Mouse (Mus musculus) T-cell, adult 2 months (primary cell): ENCODE measurements around the gene Narfl.
"Not testable (repeated sequence)": the region's sequence is repeated elsewhere in the genome, so short reads cannot be mapped to it uniquely, and the experiment has no call there.

Experiments used
- DNase-seq: peaks from one replicate; pipeline ENCODE4 v3.0.0; 2022; ENCODE audit warnings: low spot score

The Narfl gene

DNA sequence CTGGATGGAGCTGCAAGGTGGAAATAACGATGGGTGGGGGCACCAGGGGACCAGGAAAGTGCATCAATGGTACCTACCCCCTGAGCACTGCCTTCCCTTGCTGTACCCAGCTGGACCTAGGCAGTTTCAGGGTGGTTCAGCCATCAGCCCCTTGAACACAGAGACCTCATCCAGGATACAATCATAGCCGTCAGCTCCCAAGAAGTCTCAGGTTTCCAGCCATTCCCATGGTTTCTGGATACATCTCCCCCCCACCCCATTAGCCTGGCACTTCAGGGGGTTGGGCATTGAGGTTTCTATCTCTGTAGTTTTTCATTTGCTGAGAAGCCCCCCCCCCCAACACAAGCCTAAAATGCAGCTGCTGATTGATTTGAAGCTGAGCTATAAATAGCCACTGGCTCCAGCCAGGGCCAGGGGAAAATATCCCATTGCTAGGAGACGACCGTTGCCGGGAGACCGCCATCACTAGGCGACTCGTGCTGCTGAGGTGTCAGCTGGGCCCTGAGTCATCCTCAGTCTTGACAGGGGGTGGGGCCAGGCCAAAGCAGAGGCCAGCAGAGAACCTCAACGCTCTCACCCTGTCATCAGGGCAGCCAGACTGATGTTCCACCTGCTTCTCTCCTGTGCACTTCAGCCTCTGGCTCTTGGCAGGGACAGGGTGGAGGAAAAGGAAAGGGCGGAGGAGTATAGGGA is 29.4 kb downstream of the Narfl start:
- DNase-seq = no peak

GRCm38 (mm10) chr17:25806507-25806906 is 32.9 kb downstream of the Narfl start:
- no peak for DNase-seq

DNA sequence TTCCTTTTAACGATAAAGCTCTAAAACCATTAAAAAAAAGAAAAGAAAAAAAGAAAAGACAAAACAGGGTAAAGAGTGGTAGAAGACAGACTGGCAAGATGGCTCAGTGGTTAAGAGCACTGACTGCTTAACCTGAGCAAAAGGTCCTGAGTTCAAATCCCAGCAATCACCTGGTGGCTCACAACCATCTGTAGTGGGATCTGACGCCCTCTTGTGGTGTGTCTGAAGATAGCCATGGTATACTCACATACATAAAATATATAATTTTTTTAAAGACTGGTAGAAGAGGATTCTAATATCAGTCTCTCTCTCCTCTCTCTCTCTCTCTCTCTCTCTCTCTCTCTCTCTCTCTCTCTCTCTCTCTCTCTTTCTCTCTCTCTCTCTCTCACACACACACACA is 33.9 kb downstream of the Narfl start:
- not testable (repeated sequence) for DNase-seq

GRCm38 (mm10) chr17:25808028-25808427 is 34.5 kb downstream of the Narfl start:
- no peak for DNase-seq

- DNase-seq = peak; percentile 23
Observed at GRCm38 (mm10) chr17:25808789-25809605, 35.4 kb downstream of the Narfl start, which contains the start of gene Fbxl16. TSS of gene Fbxl16 (plus strand) at chr17:25809085.

DNA sequence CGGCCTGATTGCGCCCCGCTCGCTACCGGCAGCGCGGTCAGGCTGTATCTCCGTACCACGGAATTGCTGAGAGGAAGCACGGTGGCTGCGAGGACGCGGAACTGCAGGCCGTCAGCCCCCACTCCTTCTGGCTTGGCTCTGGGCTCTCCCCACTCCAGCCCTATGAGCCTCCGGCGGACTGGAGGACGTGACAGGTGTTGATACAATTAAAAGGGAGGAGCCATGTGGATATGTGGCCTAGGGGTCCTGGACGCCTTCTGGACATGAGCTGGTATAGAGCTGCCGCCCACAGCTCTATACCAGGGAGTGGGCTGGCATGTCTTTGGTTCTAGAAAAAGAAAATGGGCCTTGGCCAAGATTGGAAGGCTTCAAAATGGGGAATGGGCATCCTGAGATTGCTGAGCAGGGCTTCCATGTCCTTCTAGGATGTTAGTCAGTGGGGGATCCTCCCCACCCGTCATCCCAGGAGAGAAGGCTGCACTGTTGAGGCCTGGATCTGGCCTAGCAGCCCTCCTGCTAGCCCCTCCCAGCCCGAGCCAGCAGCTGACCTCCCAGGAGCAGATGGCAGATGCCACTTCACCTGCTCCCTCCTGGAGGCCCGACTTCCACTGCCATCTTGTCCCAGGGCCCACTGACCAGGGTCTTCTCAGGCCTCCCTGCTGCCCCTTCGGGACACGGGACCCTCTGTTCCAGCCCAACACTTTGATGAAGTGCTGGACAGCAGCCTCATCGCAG is 36.2 kb downstream of the Narfl start:
- no peak for DNase-seq

GRCm38 (mm10) chr17:25810890-25811289 is 37.3 kb downstream of the Narfl start:
- no peak for DNase-seq

- peak; percentile 69 for DNase-seq
Observed at GRCm38 (mm10) chr17:25813471-25813870, 39.9 kb downstream of the Narfl start.

DNA sequence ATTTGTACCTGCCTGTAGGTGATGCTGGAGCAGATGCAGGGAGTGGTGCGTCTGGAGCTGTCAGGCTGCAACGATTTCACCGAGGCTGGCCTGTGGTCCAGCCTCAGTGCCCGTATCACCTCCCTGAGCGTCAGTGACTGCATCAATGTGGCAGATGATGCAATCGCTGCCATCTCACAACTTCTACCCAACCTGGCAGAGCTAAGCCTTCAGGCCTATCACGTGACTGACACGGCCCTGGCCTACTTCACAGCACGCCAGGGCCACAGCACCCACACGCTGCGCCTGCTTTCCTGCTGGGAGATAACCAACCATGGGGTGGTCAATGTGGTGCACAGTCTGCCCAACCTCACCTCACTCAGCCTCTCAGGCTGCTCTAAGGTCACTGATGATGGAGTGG is 44.1 kb downstream of the Narfl start:
- no peak for DNase-seq

DNA sequence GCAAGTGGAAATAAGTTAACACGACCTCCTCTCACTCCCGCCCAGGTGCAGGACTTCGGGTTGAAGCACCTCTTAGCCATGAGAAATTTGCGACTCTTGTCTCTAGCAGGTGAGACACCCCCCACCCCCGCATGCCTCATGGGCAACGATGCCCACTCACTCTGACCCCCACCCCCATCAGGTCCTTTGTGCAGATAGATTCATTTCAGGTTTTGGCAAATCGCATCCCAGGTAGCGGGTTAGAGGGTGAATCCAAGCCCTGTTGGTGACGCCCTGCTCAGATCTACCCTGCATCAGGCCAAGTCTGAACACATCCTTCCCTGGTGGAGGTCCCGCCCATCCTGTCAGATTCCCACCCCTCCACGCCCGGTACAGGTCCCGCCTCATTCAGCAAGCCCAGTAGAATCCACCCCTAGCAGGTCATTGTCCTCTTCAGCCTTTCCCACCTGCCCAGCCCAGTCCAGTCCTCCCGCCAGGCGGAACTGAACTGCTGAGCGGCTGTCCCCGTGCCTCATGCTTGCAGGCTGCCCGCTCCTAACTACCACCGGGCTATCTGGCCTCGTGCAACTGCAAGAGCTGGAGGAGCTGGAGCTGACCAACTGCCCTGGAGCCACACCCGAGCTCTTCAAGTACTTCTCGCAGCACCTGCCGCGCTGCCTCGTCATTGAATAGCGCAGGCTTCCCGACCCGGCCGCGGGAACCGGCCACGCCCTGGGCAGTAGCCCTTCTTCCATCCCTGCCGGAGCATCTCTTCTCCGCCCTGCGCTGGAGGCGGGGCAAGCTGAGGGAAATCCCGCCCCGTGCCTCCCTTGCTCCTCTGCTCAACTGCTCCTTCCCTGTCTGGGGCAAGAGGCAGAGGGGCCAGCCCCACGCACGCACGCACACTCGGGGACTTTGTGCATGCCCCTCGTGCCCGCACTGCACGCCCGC is 45.5 kb downstream of the Narfl start:
- no peak for DNase-seq

GRCm38 (mm10) chr17:25823452-25823851 is 49.9 kb downstream of the Narfl start, which contains the start of gene Wdr24:
TSS of gene Wdr24 (plus strand) at chr17:25823627.
- peak; percentile 82 for DNase-seq

- no peak for DNase-seq
Observed at GRCm38 (mm10) chr17:25824362-25825142, 51.0 kb downstream of the Narfl start.

DNA sequence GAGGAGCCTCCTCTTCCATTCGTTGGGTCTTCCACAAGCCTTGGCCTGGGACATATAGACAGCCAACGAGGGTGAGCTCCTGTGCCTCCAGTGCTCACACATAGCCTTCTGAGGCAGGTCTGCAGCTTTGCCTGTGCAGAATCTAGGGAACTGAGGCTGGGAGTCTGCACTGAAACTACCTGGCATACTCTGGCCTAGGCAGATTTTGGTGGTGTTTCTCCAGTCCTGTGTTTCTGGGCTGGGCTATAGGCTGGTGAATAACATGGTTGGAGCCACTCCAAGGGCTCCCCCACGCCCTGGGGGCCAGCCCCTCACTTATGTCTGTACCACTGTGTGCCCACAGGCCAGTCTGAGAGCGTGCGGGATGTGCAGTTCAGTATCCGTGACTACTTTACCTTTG is 51.7 kb downstream of the Narfl start:
- no peak for DNase-seq

GRCm38 (mm10) chr17:25825984-25826570 is 52.5 kb downstream of the Narfl start:
- no peak for DNase-seq

DNA sequence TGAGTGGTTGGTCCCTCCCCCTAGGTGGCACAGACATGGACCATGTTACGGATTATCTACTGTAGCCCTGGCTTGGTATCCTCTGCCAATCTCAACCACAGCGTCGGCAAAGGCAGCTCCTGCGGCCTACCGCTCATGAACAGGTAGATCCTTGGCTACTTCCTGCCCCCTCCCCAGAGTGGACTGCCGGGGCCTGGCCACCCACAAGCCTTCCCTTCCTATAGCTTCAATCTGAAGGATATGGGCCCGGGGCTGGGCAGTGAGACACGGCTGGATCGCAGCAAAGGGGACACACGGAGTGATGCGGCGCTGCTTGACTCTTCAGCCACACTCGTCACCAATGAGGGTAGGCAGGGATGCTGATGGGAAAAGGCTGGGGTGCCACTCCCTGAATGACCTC is 53.4 kb downstream of the Narfl start:
- no peak for DNase-seq

DNA sequence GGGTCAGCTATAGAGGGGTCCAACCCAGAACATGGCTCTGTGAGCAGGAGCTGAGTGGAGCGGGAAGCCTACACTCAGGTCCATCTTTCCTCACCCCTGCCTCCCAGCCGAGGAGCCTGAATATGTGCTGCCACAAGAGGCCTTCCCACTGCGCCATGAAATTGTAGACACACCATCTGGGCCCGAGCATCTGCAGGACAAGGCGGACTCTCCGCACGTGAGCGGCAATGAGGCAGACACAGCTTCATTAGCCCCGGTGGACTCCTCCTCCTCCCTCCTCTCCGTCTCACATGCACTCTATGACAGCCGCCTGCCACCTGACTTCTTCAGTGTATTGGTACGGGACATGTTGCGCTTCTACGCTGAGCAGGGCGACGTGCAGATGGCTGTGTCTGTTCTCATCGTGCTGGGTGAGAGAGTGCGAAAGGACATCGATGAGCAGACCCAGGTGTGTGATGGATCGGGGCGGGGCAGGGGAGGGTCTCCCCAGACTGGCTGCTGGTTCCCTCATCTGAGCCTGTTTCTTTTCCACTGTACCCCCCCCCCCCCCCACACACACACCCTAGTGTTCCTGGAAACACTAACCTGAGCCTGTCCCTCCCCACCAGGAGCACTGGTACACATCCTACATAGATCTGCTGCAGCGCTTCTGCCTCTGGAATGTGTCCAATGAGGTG is 54.1 kb downstream of the Narfl start:
- no peak for DNase-seq

DNA sequence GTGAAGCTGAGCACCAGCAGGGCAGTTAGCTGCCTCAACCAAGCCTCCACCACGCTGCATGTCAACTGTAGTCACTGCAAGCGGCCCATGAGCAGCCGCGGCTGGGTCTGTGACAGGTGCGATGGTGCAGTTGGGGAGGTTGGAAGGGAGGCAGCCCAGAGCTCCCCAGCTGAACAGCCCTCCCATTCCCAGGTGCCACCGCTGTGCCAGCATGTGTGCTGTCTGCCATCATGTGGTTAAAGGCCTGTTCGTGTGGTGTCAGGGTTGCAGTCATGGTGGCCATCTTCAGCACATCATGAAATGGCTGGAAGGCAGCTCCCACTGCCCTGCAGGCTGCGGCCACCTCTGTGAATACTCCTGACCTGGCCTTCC is 54.6 kb downstream of the Narfl start:
- no peak for DNase-seq

GRCm38 (mm10) chr17:25828712-25829557 is 55.4 kb downstream of the Narfl start, which contains the start of gene Jmjd8:
TSS of gene Jmjd8 (plus strand) at chr17:25828867.
- peak; percentile 73 for DNase-seq

GRCm38 (mm10) chr17:25829558-25830017 is 56.0 kb downstream of the Narfl start:
- no peak for DNase-seq
